Mouse (Mus musculus) heart, embryonic 11.5 days (tissue): ENCODE data around the gene Ntpcr. TPM values are rescaled to one million over a fixed set of nuclear protein-coding genes. Genes with fewer than 3 reads are reported as not detected.

Source experiments
- ATAC-seq: fragments of 200-750 bp; cut with Nextera tagmentation; replicated peaks from 2 replicates; pipeline ENCODE4 v1.8.0; 2017; ENCODE audit warnings: moderate library complexity; ENCODE audit not compliant: insufficient number of reproducible peaks, low FRiP score, low TSS enrichment
- H3K27ac ChIP-seq: fragments of 300-500 bp; sonication (generic); 2 replicates; pipeline ENCODE4 v1.5.1; 2014; ENCODE audit warnings: mild to moderate bottlenecking, low read depth, low read length
- H3K27me3 ChIP-seq: fragments of 300-500 bp; sonication (generic); 2 replicates; pipeline ENCODE4 v1.6.1; 2014; ENCODE audit warnings: mild to moderate bottlenecking, low read length, mixed read lengths; ENCODE audit not compliant: control insufficient read depth, insufficient read depth
- H3K36me3 ChIP-seq: fragments of 300-500 bp; sonication (generic); 2 replicates; pipeline ENCODE4 v1.6.1; 2014; ENCODE audit warnings: mild to moderate bottlenecking, low read length, moderate library complexity, mixed read lengths; ENCODE audit not compliant: control insufficient read depth, insufficient read depth
- H3K4me1 ChIP-seq: fragments of 300-500 bp; sonication (generic); 2 replicates; pipeline ENCODE4 v1.6.1; 2014; ENCODE audit warnings: low read length; ENCODE audit not compliant: control insufficient read depth, insufficient read depth
- H3K4me2 ChIP-seq: fragments of 300-500 bp; sonication (generic); 2 replicates; pipeline ENCODE4 v1.6.1; 2014; ENCODE audit warnings: mild to moderate bottlenecking, moderate library complexity
- H3K4me3 ChIP-seq: fragments of 300-500 bp; sonication (generic); 2 replicates; pipeline ENCODE4 v1.5.1; 2014; ENCODE audit warnings: low read depth, low read length
- H3K9ac ChIP-seq: fragments of 300-500 bp; sonication (generic); 2 replicates; pipeline ENCODE4 v1.6.1; 2014; ENCODE audit warnings: mild to moderate bottlenecking, low read depth, low read length, moderate library complexity
- H3K9me3 ChIP-seq: fragments of 300-500 bp; sonication (generic); replicated peaks from 2 replicates; pipeline ENCODE4 v1.6.1; 2016; ENCODE audit warnings: low read length; ENCODE audit not compliant: control insufficient read depth
- WGBS: fragments of 180-500 bp; shearing (Covaris S2); extraction: QIAGEN DNeasy Blood & Tissue Kit; methylation state at CpG from one replicate; pipeline ENCODE4 v1.1.7; 2014; ENCODE audit not compliant: insufficient replicate concordance; 5-methylcytosine and 5-hydroxymethylcytosine counted together
- polyA plus RNA-seq: library from polyadenylated mRNA; unstranded; fragments of >200 nt; fragmentation: Nextera tagmentation; extraction: Ambion mirVana; gene quantifications from 2 replicates; pipeline ENCODE4 v1.2.1, GENCODE M21; 2014

Ntpcr gene
- polyA plus RNA-seq, 1 experiment from 2014 or later = 25.3 TPM

DNA sequence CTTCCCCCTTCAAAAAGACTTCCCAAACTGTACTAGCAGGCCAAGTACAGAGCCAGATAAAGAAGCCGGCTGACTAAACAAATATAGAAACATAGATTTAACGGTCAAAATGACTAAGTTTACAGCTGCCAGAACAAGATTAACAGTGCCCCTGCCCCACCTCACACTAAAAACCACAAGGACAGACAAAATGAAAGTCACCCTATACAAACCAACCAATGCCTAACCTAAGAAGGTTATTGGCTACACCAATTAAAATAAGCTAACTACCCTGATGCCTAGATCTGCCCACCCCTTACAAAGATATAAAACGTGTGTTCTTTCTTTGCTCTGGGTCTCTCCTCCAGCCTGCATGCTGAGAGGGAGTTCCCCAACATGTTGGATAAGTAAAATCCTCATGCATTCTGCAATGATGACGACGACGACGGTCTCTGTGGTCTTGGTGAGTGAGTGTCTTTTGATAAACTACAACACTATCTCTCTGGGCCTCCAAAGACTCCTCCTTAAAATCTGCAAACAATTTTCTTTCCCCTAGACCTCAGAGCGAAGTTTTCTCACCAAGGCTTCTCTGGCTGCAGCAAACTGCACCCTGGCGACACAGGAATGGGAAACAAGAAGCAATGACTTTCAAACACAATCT, 63.2 kb downstream of the Ntpcr start:
- Histone ChIP-seq H3K4me3 (no peak overlapping the region), H3K4me1 (no peaks in the 10 kb centered on the region), H3K9me3 (no peaks in the 10 kb centered on the region), H3K9ac (no peak overlapping the region), H3K36me3 (no peaks in the 10 kb centered on the region), H3K27me3 (no peaks in the 10 kb centered on the region), H3K27ac (no peak overlapping the region), H3K4me2 (no peak overlapping the region)
- no peak for ATAC-seq
- WGBS = 45% methylated on average over 9 of the region's 9 CpGs

DNA sequence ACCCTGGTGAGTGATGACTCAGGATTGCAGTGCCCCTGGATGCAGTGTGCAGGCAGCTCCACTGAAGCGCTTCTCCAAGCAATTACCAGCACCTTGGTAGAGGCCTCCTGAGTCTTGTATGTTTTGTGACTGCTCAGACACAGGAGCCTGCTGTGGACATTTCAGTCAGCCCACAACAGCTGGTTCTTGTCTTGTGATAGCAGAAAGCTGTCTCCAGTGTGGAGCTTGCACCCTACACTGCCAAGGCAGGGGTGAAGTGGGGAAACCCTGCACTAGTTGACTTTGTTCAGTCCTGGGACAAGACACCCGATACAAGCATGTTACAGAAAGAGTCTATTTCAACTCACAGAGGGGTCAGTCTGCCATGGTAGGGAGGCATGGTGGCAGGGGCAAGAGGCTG, 65.6 kb downstream of the Ntpcr start:
- Histone ChIP-seq H3K27me3 (no peaks in the 10 kb centered on the region), H3K27ac (no peak overlapping the region), H3K9me3 (no peaks in the 10 kb centered on the region), H3K36me3 (no peaks in the 10 kb centered on the region), H3K9ac (no peak overlapping the region), H3K4me2 (no peak overlapping the region), H3K4me1 (no peaks in the 10 kb centered on the region), H3K4me3 (no peak overlapping the region)
- WGBS = 58% methylated on average over 2 of the region's 2 CpGs
- no peak for ATAC-seq

GRCm38 (mm10) chr8:125796970-125797369, 67.2 kb downstream of the Ntpcr start:
- Histone ChIP-seq H3K4me1 (no peaks in the 10 kb centered on the region), H3K27ac (no peak overlapping the region), H3K4me3 (no peak overlapping the region), H3K27me3 (no peaks in the 10 kb centered on the region), H3K36me3 (no peaks in the 10 kb centered on the region), H3K9me3 (no peaks in the 10 kb centered on the region), H3K9ac (no peak overlapping the region), H3K4me2 (no peak overlapping the region)
- ATAC-seq = no peak
- 90% methylated on average over 2 of the region's 2 CpGs for WGBS

Other genes starting within 250 kb of the Ntpcr start
- gene Sipa1l2, start 160.2 kb upstream of the Ntpcr start, polyA plus RNA-seq = 16.8 and 19.4 TPM in 2 replicates
- 6.1 and 8.1 TPM in 2 replicates for gene Map10, start 60.1 kb upstream of the Ntpcr start, polyA plus RNA-seq
- 0.06 and 0.27 TPM in 2 replicates for gene Pcnx2, start 168.4 kb downstream of the Ntpcr start, polyA plus RNA-seq
- gene Map3k21, start 180.5 kb downstream of the Ntpcr start, polyA plus RNA-seq = 0.06 and 0.10 TPM in 2 replicates